Mouse (Mus musculus): ENCODE data around the gene Fbxo28.

Fbxo28 gene

DNA sequence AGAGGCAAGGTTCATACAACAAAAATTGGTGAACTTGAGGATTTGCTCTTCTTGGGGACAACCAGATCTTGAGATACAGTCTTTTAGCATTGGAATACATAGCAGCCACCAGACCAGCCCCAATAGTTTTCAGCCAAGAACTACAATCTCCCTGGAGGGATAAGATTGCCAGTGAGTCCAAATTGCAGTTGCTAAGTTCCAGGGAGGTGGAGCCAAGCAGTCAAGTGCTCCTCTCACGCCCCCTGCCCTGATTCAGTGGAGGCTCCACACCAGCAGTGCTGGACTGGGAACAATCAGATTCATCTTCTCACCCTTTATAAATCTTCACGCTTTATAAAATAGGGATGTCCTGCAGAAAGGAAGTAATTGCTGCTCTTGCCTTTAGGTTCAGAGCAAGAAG lies 51.6 kb downstream of the Fbxo28 start:
- in situ Hi-C loops (cut with MseI, MboI) = no loop called here

DNA sequence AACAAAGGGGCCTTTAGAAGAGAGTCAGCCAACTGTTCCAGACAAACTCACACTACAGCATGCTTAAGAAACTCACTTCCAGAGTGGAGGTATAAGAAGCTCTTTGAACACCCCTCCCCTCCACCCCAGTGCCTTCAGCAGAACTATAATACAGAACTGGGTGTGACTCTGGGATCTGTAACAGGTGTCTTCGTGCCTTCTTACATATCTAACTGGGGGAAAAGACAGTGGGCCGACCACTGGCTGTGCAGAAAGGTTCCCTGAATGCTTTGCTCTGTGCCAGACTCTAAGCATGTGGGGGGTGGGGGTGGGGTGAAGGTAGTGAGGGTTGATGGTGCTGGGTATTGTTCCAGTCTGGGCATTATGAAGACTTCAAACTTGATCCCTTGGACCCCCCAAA lies 52.8 kb downstream of the Fbxo28 start:
- in situ Hi-C loops (cut with MseI, MboI) = no loop called here

DNA sequence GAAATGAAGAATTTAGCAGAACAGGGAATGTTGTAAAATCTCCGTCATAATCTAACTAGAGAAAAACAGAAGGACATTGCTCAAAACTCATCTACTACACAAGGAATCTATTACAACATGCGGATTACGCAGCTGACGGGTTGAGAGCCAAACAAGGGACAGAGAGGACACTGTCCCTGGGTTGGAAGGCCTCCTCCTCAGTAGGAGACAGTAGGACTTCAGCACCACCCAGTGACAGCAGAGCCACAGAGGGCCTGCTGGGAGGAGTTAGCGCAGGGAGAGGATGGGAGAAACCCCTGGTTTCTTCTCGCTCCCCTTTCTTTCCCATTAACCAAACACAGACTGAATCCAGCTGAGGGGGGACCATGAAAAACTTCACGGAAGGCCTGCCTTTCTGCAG lies 53.6 kb downstream of the Fbxo28 start:
- in situ Hi-C loops (cut with MseI, MboI) = no loop called here

DNA sequence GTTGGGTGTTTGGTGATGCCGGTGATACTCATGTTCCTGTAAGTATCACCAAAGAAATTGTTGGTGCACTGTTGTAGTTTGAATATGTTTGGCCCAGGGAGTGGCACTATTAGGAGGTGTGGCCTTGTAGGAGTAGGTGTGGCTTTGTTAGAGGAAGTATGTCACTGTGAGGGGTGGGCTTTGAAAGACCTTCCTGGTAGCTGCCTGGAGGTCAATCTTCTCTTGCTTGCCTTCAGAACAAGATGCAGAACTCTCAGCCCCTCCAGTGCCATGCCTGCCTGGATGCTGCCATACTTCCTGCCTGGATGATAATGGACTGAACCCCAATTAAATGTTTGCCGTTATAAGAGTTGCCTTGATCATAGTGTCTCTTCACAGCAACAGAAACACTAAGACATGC lies 56.6 kb downstream of the Fbxo28 start:
- in situ Hi-C loops (cut with MseI, MboI) = no loop called here

DNA sequence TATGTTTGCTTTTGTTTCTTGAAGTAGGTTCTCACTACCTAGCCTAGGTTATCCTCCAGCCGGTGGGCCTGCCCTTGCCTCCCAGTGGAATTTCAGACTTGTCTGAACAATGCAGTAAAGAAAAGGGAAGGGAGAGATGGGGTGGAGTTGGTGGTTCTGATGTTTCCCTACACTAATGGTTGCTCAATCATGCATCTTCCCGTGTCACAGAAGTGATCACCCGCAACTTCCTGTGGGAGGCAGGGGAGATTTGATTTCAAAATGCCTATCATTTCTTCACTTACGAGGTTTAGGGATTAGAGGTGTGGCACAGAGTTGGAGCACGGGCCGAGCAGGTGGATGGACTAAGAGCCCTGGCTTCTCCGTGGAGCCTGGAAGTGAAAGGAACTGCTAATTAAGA lies 58.2 kb downstream of the Fbxo28 start:
- in situ Hi-C loops (cut with MseI, MboI) = no loop called here

DNA sequence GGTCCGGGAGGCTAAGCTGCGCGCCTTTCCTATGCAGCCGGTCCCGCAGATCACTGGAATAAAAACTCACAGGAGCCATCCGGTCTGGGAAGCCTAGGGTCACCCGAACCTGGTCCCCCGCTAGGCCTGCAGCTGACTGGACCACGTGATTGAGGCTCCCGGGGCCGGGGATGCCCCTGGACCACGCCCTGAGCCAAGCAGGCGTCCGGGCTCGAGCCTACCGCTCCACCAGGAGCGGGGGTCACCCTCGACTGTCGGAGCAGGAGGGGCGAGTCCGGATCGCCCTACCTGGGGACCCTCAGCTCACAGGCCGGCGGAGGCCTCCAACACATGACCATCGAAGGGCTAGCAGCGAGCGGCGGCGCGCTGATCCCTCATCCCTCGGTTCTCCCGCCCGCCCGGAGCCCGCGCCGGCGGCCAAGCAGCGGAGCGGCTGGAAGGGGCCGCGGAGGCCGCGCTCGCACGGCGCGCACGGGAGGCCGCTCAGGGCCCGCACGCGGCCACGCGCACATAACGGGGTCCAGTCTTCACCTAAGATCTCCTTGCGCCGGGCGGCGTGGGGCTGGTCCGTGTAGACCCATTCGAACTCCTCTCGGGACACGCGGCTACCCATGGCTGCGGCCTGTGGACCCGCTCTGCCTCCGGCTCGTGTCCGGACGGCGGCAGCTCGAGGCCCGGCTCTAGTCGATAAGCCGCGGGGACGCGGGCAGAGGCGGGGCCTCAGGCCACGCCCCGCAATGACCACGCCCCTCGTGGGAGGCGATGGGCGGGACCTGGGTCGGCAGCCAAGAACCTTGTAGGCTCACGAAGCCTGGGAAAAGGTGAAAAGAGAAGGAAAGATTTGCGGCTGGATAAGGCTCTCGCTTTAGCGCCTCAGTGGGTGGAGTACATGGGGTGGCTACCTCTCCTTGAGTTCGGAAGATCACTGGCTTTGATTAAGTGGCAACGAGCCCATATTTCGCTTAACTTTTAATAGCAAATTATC lies 59.0 kb downstream of the Fbxo28 start, which contains the start of gene Degs1:
Gene Degs1 (minus strand): TSS at position 714 of the 985 bp plus-strand sequence.
- in situ Hi-C loops (cut with MseI, MboI) = no loop called here

DNA sequence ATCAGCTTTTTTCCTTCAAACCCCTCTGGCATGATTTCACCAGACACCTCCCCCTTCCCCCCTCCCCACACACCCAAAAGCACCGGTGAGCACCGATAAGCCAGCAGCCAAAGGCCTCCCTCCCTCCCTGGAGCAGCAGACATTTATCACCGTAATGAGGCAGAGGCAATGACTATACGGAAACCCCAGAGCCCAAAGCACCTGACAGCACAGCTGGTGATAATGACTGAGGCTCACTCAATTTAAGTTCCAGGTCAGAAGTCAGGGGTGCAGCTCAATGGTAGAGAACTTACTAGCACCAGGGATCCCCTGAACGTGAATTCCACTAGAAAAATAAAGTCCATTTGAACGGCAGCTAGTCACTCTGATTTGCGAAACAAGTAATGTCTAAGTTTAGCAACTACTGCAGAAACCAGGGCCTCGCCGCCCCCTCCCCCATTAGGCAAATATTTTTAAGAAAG lies 60.1 kb downstream of the Fbxo28 start:
- in situ Hi-C loops (cut with MseI, MboI) = no loop called here

DNA sequence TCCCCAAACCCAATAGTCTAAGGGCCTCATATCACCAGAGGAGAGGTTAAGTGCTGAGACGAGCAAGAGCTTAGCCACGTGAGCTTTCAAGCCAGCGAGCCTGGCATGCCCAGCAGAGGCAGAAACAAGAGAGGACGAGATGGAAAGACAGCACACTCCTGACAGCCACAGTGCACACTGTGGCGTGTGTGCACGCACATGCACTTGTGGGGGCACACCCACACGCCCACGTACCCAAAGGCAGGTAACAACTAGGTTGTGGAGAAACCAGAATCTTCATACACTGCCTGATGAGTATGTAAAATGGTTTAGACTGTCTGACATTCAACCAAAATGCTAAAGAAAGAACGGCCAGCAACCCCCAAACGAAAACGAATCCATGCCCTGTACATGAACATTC lies 60.9 kb downstream of the Fbxo28 start:
- in situ Hi-C loops (cut with MseI, MboI) = no loop called here

DNA sequence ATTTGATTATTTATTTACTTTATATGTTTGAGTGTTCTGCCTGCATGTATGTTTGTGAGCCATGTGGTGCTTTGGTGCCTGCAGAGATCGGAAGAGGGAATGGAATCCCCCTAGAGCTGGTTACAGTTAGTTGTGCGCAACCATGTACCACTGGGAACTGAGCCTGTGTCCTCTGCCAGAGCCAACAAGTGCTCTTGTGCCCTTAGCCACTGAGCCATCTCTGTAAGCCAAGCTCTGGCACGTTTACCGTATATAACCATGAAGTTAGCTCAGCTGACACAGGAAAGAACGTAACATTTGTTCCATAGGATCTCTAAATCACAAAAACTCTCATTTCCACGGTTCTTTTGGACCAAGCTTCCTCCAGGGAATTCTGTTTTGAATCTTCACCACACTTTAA lies 61.4 kb downstream of the Fbxo28 start:
- in situ Hi-C loops (cut with MseI, MboI) = no loop called here

DNA sequence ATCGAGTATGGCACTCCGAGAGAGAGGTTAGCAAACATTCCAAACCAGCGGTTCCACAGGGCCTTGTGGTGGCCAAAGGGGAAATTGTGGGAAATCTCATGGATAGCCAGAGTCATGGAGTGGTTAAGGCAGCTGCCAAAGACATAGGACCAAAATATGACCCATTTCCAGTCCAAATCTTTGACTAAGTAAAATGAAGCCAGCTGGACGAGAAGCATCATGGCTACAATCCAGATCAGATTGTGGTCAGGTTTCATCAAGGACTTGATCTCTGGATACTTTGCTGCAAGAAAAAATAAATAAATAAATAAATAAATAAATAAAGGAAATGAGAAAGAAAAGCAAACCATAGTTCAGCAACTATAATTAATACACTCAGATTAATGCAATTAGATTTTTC lies 62.0 kb downstream of the Fbxo28 start:
- in situ Hi-C loops (cut with MseI, MboI) = no loop called here

DNA sequence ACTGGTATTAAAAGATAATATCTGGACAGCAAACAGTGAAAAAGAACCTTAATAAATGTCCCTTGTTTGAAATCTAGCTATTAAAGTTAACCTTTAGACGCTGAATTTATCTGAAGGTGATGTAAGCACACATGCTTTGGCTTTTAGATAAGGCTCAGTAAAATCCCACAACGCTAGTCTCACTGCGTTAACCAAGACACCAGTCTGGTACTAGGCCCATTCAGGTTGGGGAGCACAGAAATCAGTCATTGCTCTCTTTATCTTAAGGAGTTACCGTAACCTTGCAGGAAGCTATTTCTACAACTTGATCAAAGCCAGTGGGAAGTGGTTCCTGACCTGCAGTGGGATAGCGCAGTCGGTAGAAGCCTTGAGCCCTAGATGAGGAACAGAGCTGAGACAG lies 66.3 kb downstream of the Fbxo28 start:
- in situ Hi-C loops (cut with MseI, MboI) = no loop called here

DNA sequence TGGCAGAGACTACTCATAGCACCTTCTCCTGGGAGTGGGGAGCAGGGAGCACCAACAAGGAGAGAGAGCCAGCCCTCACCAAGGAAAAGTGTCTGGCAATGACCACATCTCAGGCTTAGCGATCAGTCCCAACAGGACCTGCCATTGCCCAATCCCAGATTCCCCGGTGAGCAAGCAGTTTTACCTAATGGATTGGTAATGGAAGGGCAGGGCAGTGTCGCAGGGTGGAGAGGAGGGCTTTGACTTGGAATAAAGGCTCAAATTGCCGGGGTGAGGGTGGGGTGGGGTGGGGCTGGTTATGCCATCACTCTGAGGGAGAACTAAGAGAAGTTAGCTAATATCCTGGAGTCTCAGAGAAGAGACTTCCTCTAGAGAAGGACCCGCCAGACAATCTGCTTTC lies 69.8 kb downstream of the Fbxo28 start:
- in situ Hi-C loops (cut with MseI, MboI) = no loop called here

DNA sequence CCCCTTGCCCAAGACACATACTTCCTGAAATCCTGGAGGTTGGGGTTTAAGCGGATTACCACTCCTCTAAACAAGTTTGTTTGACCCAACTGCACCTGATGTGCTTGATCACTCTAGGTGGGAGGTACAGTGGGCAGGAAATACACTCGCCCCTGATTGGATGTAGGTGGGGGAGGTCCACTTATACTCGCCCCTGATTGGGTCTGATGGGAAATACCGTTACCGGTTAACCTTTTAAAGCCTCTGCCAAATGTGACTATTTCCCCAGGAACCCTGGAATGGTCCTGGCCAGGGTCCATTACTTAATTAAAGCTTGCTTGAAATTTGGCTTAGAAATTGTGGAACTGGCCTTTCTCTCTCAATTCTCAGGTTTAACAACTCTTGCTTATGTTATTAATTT lies 70.3 kb downstream of the Fbxo28 start:
- in situ Hi-C loops (cut with MseI, MboI) = no loop called here

DNA sequence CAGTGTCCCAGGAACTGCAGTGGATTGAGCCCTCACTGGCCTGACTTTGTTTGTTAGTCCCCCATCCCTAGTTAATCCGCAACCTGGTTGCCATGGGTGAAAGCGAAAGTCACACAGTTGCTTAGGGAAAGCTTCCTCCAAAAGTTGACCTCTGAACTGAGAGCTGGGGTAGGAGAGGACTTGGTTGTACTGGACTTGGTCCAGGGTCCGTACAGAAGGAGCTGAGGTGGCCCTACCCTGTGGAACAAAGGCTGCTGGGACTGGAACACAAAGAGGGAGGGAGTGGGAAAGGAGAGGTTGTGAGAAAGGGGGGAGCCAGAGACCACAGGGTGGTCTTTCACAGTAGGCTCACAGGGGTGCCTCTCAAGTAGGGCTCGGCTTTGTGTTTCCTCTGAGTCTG lies 73.1 kb downstream of the Fbxo28 start:
- in situ Hi-C loops (cut with MseI, MboI) = no loop called here

DNA sequence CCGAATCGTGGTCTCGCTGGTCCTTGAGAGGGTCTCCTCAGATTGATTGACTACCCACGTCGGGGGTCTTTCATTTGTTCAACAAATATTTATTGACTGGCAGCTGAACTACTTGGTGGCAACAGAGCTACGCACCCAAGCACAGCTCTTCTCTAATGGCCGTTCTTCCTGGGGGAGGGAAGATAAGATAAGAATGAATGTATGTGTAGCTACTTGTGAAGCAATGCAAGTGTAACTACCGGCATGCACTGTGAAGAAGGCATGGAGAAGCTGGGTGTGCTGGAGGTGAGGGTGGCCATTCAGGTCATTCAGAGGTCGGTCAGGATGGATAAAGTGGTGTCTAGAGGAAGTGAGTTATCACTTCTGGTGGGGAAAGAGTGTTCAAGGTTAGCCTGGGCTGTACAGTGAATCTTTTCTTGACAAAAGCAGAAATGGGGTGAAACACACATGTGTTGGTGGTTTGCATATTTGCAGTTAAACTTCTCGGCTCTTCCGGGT lies 75.4 kb downstream of the Fbxo28 start:
- in situ Hi-C loops (cut with MseI, MboI) = no loop called here

All from mouse trophoblast stem cell (cell line).